Mouse (Mus musculus): ENCODE results near the gene Zdhhc18.

Gene Zdhhc18

DNA sequence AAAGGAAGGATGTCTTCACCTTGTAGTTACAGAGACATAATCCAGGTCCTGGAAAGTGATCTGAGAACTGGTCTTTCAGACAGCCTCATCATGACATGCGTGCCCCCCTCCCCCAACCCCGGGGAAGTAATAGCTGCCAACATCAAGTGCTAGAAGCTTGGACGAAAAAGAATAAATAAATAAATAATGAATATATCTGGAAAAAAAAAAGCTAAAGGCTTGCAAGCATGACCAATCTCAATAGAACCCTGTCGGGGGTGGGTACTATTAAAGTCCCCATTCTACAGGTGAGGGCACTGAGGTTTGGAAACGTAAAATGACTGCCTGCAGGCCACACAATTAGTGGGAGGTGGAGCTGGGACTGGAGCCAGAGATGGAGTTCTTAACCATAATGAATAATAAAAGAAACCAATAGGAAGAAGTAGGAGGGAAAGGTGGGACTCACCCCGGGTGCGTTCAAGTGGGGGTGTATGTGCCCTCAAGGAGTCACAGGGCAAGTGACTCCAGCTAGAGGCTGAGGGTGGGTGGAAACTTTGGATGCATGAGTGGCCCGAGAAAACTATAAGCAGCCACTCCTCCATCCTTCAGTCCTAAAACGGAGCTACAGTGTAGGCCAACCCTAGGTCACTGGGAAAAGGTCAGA is 18.1 kb downstream of the Zdhhc18 start:
- intact Hi-C loops (cut with DNase I): no loop called here

DNA sequence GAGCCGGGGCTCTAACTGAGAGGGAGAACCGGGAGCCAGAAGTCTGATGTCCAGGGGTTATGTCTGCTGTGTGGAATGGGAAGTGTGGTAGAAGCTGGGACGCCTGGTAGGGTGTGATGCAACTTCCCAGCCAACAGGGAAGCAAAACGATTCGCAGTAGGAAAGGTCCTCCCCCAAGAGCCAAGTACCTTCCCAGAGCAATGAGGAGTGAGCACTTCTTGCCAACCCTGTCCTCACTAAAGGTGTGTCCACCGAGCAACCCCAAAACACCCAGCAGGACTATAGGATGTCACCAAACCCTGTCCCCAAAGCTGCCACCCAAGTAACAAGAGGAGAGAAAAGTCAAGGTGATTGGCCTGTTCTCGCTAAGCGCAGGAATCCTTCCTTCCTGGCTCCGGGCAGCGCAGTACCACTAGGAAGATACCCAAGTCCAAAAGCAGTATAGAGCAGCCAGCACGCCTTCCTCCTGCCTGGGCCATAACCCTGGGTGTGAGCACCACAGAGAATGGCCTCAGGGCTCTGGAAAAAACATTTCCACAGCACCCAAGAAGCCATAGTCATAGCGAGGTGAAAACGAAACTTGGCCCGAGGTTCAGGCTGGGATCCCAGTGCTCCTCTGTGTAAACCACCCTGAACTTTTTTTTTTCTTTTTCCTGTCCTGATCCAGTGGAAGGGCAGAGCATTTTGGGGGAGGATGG is 18.7 kb downstream of the Zdhhc18 start:
- intact Hi-C loops (cut with DNase I): no loop called here

DNA sequence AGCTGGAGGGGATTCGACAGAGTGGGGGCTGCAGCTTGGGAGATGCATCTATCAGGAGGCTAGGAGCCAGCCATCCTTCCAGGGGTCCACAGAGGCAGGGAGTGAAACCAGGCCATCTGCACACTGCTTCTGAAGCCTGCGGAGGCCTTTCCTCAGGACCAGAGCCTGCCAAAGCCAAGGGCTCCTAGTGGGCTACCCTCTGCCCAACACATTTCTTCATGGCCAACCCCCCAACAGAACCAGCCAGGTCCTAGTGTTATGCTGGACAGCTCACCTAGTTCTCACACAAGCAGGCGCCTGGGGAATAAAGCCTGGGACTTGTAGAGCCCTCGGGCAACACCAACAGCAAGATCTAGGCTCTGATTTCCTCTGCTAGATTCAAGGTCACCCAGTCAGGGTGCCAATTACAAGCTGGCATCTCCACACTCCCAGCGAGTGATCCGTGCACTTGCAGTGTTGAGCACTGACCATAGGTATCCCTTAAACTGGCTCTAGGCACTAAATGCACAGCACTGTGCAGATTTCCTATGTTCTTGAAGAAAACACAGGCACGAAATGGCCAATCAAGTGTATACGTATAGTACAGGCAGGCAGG is 19.5 kb downstream of the Zdhhc18 start:
- intact Hi-C loops (cut with DNase I): no loop called here

DNA sequence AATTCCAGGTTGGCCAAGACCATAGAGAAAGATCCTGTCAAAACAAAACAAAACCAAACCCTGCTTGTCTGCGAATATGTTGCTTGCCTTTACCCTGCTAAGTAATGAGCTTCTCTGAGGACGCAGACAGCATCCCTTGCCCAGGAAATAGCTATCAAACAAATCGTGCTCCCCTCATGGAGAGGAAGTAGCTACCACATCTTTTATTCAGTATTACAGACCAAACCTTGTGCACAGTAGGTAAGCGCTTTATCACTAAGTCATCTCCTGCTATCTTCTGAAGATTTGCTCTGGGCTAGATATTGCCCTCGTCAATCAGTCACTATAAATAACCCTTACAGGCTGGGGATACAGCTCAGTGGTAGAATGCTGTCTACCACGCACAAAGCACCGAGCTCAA is 20.8 kb downstream of the Zdhhc18 start:
- intact Hi-C loops (cut with DNase I): no loop called here

DNA sequence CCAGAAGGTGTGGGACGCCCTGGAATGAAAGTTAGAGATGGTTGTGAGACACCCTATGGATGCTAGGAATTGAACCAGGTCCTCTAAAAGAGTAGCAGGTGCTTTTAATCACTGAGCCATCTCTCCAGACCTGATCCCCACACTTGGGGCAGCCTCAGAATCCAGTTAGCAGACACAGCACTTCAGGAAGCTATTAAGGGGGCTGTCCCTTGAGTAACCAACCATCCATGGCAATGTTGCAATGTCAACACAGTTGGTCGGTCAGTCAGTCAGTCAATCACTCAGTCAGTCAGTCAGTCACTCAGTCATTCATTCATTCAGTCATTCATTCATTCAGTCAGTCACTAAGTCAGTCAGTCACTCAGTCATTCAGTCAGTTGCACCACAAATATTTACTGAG is 21.4 kb downstream of the Zdhhc18 start:
- intact Hi-C loops (cut with DNase I): no loop called here

DNA sequence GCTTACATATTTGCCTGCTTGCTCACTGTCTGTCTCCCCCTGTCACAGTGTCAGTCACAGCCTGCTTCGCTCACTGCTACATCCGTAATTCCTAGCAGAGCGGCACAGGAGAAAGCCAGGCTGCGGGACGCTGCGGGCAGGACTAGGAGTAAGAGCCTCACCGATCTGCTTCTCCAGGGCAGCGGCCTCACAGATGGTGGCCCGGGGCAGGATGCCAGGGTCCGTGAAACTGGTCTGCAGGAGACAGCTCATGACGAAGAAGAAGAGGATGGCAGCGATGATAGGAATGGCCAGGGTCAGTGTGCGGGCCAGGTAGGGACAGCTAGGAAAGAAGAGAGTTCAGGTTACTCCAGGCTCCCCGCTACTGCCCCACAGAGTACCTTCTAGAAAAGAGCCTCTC is 22.9 kb downstream of the Zdhhc18 start:
- intact Hi-C loops (cut with DNase I): no loop called here

DNA sequence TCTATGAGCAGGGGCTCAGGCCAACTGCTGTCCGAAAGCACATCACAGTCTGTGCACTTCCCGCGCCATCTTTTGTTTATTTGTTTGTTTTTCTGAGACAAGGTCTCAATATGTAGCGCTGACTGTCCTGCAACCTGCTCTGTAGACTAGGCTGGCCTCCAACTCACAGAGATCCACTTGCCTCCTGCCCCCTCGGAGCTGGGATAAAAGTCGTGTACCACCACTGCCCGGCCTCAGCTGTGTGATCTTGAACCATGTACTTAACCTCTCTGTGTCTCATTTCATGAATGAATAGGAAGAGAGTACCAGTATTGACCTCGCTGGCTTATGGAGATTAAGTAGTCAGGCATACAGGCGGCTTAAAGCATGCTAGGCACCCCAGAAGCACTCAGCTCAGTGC is 23.3 kb downstream of the Zdhhc18 start:
- intact Hi-C loops (cut with DNase I): no loop called here

DNA sequence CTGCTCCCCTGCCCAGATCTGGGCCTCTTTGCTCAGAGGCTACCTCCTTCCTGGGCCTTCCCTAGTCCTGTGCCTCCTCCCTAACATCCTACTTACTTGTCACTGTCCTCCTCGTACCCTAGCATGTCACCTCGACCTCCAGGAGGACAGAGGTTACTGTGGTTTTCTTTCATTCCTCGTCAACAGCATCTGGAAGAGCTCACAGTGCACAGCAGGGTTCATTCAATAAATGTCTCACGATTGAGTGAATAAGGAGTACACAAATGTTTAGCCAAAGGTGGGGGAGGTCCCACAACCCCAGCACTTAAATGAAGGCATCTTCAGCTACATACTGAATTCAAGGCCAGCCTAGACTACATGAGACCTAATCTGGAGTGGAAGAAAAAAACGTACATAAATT is 23.7 kb downstream of the Zdhhc18 start:
- intact Hi-C loops (cut with DNase I): no loop called here

DNA sequence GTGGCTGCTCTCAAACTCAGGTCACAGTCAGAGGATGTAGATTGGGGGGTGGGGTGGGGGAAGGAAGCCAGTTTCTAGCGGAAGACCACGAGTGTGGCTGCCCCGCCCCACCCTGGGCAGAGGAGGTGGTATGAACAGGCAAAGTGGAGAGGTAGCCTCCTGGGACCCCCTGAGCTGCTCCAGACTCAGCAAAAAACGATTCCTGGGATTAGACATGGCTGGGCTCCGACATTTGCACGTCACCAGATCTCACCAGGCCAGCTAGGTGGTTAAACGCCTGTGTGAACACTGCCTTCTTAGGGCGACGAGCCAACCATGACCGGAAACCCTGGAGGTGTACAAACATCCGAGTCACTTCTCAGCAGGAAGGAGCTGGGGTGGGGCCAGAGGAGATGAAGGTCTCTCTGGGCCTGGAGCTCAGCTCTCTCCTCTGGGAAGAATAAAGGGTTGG is 24.3 kb downstream of the Zdhhc18 start:
- intact Hi-C loops (cut with DNase I): no loop called here

DNA sequence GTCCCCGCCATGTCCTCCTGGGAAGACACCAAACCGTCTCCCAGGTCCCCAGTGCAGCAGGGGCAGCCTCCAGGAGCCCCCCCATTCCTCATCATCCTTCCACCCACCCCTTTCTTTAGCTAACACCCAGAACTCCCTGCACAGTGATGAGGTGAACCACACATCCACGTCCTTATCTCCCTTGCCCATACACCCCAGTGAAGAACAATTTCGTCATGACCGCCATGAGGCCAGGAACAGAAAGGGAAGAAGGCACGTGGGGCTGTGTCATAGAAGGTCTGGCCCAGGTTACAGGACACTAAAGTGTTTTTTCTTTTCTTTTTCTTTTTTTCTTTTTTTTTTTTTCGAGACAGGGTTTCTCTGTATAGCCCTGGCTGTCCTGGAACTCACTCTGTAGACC is 25.1 kb downstream of the Zdhhc18 start:
- intact Hi-C loops (cut with DNase I): no loop called here

DNA sequence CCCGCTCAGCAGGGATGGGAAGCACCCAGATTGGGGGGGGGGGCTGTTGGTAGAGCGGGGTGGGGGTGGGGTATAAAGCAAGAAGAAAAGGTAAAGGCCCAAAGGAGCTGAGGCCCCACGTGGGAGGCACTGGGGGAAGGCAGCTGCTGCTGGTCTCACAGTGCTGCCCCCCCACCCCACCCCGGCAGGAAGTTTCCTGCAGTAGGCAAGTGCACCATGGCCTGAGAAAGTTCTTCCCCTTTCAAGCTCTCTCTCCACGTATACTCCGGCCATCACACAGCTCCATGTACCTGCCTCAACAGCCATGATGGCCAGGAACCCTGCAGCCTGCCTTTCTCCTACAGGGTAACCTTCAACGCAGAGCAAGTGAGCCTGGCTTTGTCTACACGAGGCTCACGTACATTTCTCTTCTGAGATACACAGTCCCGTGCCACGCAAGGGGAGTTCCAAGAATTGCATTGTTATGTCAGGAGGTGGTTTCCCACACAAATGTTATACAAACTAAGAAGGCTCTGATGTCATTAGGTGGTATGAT is 27.7 kb downstream of the Zdhhc18 start:
- intact Hi-C loops (cut with DNase I): no loop called here

DNA sequence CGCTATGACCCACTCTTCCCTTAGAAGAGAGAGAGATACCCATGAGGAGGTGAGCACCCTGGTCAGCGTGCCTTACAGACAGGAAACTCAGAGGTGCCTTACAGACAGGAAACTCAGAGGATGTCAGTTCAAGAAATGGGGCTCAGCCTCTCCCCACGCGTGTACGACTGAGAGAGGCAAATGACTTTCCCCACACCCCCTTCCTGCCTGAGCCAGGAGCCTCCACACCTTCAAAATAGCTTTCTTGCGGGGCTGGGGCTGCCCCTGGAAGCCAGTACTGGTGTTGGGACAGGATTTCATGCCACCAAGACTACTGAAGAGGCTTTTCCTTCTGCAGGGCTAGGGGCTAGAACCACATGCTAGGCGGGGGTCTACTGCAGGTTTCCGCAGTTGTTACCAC is 29.3 kb downstream of the Zdhhc18 start:
- intact Hi-C loops (cut with DNase I): no loop called here

DNA sequence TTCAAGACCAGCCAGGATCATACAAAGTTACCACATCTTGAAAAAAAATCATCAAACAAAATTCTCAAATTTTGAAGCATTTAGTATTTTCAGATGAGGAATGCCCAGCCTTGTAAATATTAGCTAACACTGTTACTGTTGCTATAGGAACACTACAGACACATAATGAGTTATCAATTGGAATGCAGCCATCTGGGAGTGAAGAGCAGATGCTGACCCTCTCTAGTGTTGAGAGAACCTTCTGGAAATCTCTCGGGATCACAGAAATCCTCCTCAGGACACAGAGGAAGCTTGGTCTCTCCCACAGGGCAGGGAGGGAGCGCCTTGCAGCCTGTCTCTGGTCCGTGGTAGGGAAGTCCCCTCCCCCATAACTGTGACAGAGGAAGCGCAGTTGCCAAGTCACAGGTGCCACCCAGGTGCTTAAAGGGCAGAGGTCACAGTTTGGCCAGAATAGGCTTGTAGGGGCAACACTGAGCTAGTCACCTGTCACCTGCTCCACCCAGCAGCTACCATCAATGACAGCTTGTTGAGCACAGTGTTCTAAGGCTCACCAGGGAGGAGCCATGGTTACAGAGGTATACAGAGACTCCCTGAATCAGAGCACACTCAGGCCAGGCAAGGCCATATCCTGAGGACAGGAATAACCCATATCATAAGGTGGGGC is 30.3 kb downstream of the Zdhhc18 start:
- intact Hi-C loops (cut with DNase I): no loop called here

DNA sequence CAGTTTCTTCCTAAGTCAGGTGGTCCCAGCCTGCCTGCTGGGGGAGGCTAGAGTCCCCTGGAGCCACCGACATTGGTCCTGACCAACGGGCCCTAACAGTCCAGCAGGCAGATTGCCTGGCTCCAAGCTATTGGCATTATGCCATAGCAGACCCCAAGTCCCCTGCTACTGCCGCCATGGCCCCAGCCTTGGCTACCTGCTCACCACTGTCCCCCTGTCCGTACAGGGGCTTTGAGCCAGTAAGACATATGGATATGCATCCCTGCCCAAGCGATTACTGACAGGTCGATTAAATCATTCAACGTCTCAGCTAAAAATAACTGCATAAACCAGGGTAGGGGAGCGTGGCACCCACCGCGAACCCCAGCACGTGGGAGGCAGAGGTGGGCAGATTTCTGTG is 32.0 kb downstream of the Zdhhc18 start:
- intact Hi-C loops (cut with DNase I): no loop called here

DNA sequence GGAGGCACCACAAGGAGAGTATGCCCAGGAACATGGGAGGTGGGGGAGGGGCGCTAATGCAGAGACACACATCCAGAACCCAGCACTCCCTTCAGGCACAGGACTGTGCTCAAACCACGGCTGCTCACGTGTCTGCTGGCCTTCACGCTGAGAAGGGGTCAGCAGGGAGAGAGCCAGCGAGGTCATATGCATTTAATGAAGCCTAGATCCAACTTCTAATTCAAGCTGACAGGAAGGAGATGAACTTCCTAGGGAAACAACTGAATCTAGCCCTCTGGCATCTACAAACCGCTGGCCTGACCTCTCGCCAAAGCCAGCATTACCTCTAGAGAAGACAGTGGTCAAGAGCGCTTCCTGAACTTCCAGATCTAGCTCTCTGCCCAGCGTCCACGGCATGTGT is 34.5 kb downstream of the Zdhhc18 start:
- intact Hi-C loops (cut with DNase I): no loop called here

DNA sequence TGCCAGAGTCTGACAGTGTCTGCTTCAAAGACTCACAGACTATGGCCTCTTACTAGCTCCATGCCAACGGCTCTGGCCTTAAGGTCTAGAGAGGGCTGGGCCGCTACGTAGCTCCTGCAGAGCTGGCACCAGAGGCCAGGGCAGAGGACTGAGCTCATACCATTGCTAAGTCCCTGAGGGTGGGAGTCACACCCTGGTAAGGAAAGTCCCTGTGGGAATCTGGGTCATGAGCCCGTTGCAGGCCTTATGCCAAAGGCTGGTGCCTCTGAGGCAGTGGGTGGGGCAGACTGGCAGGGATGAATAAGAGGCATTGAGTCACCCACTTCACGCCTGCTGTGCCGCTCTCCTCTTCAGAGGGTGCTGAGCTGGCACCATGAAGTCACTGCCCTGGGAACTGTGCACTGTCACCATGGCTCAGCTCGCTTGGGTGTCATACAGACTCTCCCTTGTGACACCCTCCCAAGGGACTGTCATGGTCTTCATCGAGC is 35.6 kb downstream of the Zdhhc18 start:
- intact Hi-C loops (cut with DNase I): no loop called here

DNA sequence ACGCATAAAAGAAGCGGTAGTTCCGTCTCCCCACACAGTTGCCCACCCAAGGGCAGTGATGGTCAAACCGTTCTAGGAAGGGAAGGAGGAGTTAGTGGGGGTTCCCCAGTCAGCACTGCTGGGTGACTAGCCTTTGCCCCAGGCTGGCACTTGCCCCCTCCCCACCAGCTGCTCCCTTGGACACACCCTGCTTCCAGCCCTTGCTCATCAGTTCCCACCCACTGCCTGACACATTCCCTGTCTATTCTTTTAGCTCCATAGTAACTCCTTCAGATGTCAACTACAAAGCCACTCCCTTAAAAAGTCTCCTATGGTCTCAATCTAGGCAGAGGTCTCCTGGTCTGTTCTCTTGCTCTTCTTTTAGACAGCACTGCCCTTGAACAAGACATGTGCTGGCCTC is 36.1 kb downstream of the Zdhhc18 start:
- intact Hi-C loops (cut with DNase I): no loop called here

DNA sequence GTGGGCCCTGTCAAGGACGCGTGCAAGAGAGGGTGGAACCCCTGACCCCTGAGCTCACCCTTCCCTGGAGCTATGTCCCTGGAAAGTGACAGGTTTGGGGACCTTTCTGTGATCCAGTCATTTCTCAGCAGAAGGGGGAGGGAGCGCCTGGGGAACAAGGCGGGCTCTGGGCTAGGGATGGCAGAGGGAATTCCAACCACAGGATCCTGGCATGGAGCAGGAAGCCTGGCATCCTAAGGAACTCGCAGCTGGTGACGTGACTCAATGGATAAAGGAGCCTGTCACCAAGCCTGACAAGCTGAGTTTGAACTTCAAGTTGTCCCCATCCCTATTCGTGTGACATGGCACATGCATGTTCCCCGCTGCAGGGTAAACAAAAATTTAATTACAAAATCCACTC is 36.9 kb downstream of the Zdhhc18 start:
- intact Hi-C loops (cut with DNase I): no loop called here

DNA sequence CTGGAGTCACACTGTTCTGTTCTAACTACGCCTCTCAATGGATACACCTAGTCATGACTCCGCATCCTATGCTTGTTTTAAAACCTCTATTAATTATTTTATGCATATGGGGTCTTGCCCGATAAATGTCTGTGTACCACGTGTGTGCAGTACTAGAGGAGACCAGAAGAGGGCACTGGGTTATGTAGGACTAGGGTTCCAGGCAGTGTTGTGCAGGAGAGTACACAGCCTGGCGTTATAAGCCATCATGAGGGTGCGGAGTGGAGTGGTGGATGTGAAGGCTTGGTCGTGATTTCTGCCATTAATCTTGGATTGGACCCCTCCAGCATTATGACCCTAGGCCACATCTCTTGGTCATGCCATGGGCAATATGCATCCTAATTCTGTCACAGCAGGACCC is 37.5 kb downstream of the Zdhhc18 start:
- intact Hi-C loops (cut with DNase I): no loop called here

DNA sequence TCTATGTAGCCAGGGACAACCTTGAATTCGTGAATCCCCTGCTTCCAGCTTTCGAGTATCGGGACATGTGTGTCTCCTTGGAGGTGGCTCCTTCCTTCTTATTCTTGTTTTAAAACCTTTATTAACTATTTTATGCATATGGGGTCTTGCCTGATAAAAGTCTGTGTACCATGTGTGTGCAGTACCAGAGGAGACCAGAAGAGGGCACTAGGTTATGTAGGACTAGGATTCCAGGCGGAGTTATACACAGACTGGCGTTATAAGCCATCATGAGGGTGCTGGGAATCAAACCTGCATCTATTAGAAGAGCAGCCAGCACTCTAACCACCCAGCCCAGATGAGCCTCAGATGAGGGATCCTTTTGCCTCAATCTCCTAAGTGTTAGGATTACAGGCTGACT is 38.1 kb downstream of the Zdhhc18 start:
- intact Hi-C loops (cut with DNase I): no loop called here

DNA sequence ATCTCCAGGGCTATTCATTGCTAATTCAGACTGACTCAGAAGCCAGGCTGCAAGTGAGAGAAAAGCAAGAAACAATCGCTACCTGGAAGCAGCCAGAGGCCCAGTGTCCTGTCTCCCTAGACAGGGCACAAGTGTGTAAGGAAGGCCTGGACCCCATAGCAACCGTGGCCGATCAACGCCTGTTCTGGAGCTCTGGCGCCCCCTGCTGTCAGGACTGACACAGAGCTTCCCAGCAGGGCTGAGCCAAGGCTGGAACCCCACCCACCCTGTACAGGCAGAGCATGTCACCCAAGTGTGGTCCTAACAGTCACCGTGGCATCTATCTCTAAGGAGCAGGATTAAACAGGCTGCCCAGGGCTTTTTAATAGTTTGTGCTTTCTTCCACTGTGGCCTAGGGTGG is 40.2 kb downstream of the Zdhhc18 start:
- intact Hi-C loops (cut with DNase I): no loop called here

DNA sequence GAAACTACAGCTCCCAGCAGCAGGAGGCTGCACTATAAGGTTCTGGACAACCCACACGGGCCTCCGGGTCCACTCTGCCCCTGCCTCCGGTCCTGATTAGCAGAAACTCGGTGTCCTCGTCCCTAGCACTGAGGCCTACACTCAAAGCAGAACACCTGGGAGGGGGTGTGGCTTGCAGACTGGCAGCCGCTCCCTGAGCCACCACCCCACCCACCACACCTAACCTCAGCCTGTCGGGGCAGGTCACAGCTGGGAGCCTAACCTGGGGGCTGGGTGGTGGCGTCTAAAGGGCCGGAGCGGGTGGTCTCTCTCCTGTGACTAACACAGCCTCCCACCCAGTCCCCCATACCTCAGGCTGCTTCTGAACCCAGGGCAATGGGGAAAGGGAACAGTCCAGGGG is 42.7 kb downstream of the Zdhhc18 start:
- intact Hi-C loops (cut with DNase I): no loop called here

Data from adrenal gland (tissue).